28 mouse cellular contexts compared by ENCODE assay signal in the genomic region with DNA sequence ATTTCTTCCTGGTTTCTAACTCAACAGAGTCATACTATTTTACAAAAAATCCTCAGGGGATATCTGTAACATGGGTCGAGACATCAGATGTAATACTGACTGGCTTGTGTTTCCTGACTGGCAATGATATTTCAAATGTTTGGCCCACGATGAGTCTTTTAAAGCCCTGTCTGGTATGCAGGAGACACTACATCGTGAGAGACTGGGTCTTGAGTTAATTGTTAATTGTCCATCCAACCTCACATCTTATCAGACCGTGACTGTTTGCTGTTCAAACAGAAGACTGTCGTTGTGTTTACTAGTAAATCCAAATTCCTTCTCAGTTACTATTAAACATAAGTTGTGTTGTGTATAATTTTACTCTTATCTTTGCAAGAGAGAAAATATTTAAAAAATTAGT.
"Had no signal": no experiment of that assay in that cellular context is flagged by ENCODE, and none has a peak within 500 bp of the region (broad histone marks: within the 10 kb centered on the region; RNA-seq: fewer than 3 reads in every experiment).

No protein-coding gene starts in this region.

- DNase-seq: gastrocnemius, adult 2 months; gastrocnemius, postnatal 10 days; gastrocnemius, postnatal 25 days; heart, adult 18-20 months; heart, postnatal 10 days; heart, postnatal 4 days; kidney, adult 9 months; kidney, postnatal 14 days; kidney, postnatal 4 days; liver; liver, embryonic 13.5 days; liver, postnatal 0 days had no signal

- ATAC-seq: hindbrain, embryonic 16.5 days; inflammation-experienced regulatory T-cells, adult 6 months; intestine, embryonic 15.5 days; intestine, postnatal 0 days; liver, postnatal 0 days had no signal

- H3K4me1 ChIP-seq: hindbrain, embryonic 12.5 days; intestine, embryonic 15.5 days; limb, embryonic 12.5 days; liver, embryonic 13.5 days; liver, embryonic 15.5 days had no signal

- H3K4me3 ChIP-seq: gastrocnemius, adult 2 months; heart, embryonic 10.5 days; heart, embryonic 12.5 days; hindbrain, embryonic 10.5 days; hindbrain, embryonic 12.5 days; intestine, embryonic 15.5 days; layer of hippocampus, adult 2 months; left cerebral cortex, adult 2 months; limb, embryonic 10.5 days; limb, embryonic 12.5 days; liver, embryonic 13.5 days; liver, embryonic 15.5 days had no signal

- H3K27me3 ChIP-seq: heart, embryonic 12.5 days; hindbrain, embryonic 12.5 days; intestine, embryonic 15.5 days; limb, embryonic 12.5 days; liver, embryonic 13.5 days; liver, embryonic 15.5 days had no signal

- H3K4me2 ChIP-seq: heart, embryonic 12.5 days; hindbrain, embryonic 12.5 days; hindbrain, embryonic 14.5 days; intestine, embryonic 15.5 days; limb, embryonic 12.5 days; liver, embryonic 11.5 days; liver, embryonic 13.5 days; liver, embryonic 15.5 days had no signal

- H3K9me3 ChIP-seq: heart, embryonic 10.5 days; heart, embryonic 12.5 days; hindbrain, embryonic 10.5 days; hindbrain, embryonic 12.5 days; intestine, embryonic 15.5 days; limb, embryonic 10.5 days; limb, embryonic 12.5 days; liver, embryonic 13.5 days; liver, embryonic 15.5 days had no signal

- H3K27ac ChIP-seq: gastrocnemius, adult 2 months; heart, embryonic 10.5 days; hindbrain, embryonic 10.5 days; hindbrain, embryonic 12.5 days; hindbrain, embryonic 14.5 days; intestine, embryonic 15.5 days; kidney, postnatal 0 days; layer of hippocampus, adult 2 months; left cerebral cortex, adult 2 months; limb, embryonic 10.5 days; limb, embryonic 12.5 days; liver, embryonic 13.5 days; liver, embryonic 15.5 days had no signal

- H3K9ac ChIP-seq: heart, embryonic 12.5 days; hindbrain, embryonic 12.5 days; hindbrain, embryonic 14.5 days; intestine, embryonic 15.5 days; limb, embryonic 12.5 days; liver, embryonic 13.5 days; liver, embryonic 15.5 days; liver, postnatal 0 days had no signal

- H3K36me3 ChIP-seq: heart, embryonic 10.5 days; heart, embryonic 12.5 days; hindbrain, embryonic 10.5 days; hindbrain, embryonic 12.5 days; intestine, embryonic 15.5 days; limb, embryonic 10.5 days; limb, embryonic 12.5 days; liver, embryonic 13.5 days; liver, embryonic 15.5 days had no signal
